Mouse (Mus musculus) right cerebral cortex, postnatal 4 days (tissue): ENCODE measurements at regions not wholly inside any gene's neighbourhood (a gene's known extent, or its start where the extent isn't known, plus 50 kb on each side); places are given as distances from the start of the nearest gene placed in this dataset.

ENCODE experiments used
- DNase-seq: peaks from one replicate; pipeline ENCODE4 v3.0.0-alpha.2; 2022

GRCm38 (mm10) chr19:21913005-21913670 is 135.0 kb downstream of the Cemip2 start:
- DNase-seq, result no peak

GRCm38 (mm10) chr19:21913748-21914611 is 135.8 kb downstream of the Cemip2 start:
- DNase-seq, result no peak

GRCm38 (mm10) chr19:21914658-21915057 is 136.5 kb downstream of the Cemip2 start:
- no peak for DNase-seq

- no peak for DNase-seq
Observed at GRCm38 (mm10) chr19:21918113-21918512, 140.0 kb downstream of the Cemip2 start.

GRCm38 (mm10) chr19:21919074-21919473 is 140.9 kb downstream of the Cemip2 start:
- DNase-seq, result no peak

- no peak for DNase-seq
Observed at GRCm38 (mm10) chr19:21940114-21940513, 162.0 kb downstream of the Cemip2 start.

- no peak for DNase-seq
Observed at GRCm38 (mm10) chr19:21941720-21942119, 163.6 kb downstream of the Cemip2 start.

GRCm38 (mm10) chr19:21942286-21942685 is 164.1 kb downstream of the Cemip2 start:
- DNase-seq, result no peak

- no peak for DNase-seq
Observed at GRCm38 (mm10) chr19:21943407-21943806, 165.3 kb downstream of the Cemip2 start.

- DNase-seq, result no peak
Observed at GRCm38 (mm10) chr19:21946262-21946922, 168.2 kb downstream of the Cemip2 start.

- no peak for DNase-seq
Observed at GRCm38 (mm10) chr19:21948030-21948429, 169.9 kb downstream of the Cemip2 start.

- DNase-seq, result no peak
Observed at GRCm38 (mm10) chr19:21962635-21963034, 176.2 kb upstream of the Trpm3 start.

GRCm38 (mm10) chr19:21989857-21990256 is 149.0 kb upstream of the Trpm3 start:
- DNase-seq, result no peak

GRCm38 (mm10) chr19:21990970-21991369 is 147.9 kb upstream of the Trpm3 start:
- peak; percentile 11 for DNase-seq

GRCm38 (mm10) chr19:21991413-21991812 is 147.4 kb upstream of the Trpm3 start:
- no peak for DNase-seq

GRCm38 (mm10) chr19:21999621-22000020 is 139.2 kb upstream of the Trpm3 start:
- no peak for DNase-seq

- DNase-seq, result no peak
Observed at GRCm38 (mm10) chr19:22008053-22008935, 130.6 kb upstream of the Trpm3 start.

- DNase-seq, result no peak
Observed at GRCm38 (mm10) chr19:22010239-22010638, 128.6 kb upstream of the Trpm3 start.

- DNase-seq, result no peak
Observed at GRCm38 (mm10) chr19:22015854-22016610, 122.8 kb upstream of the Trpm3 start.

- DNase-seq, result no peak
Observed at GRCm38 (mm10) chr19:22017425-22017824, 121.4 kb upstream of the Trpm3 start.

- DNase-seq, result no peak
Observed at GRCm38 (mm10) chr19:22027577-22027976, 111.3 kb upstream of the Trpm3 start.

GRCm38 (mm10) chr19:22047657-22048056 is 91.2 kb upstream of the Trpm3 start:
- no peak for DNase-seq
